Mouse (Mus musculus): Measurements from ENCODE around the gene Dab2ip.

DNA sequence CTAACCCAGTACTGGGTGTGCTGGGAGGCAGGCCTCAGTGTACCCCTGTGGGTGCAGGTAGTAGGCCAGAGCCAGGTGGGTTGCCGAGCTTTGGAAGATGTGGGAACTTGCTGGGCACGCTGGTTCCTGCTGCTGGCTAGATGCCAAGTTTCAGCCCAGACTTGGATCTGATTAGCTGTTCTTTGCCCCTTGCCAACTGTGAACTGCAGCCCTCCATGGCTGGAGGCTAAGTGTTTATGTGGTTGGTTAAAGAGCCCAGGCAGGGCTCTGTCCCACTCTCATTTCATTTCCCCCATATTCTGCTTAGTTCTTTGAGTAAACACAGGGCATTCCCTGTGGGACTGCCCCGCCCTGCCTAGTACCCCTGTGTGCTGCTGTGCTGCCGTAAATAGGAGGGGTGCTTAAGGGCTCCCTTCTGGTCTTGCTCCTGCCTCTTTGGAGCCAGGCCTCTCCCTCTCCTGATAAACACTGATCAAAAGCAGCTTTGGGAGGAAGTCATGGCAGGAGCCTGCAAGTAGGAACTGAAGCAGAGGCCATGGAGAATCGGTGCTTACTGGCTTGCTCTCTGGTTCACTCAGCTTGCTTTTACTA lies 118.1 kb downstream of the Dab2ip start:
- TF ChIP-seq EP300 (IDR thresholded peaks at IDR 0.05; ENCODE audit: low read depth) (no peak), CTCF (IDR thresholded peaks at IDR 0.05; ENCODE audit: low read depth) (no peak)
